Mouse (Mus musculus): ENCODE results near the gene Uba7. TPM values are rescaled to one million over a fixed set of nuclear protein-coding genes. Genes with fewer than 3 reads are reported as not detected.

Uba7 gene
- polyA plus RNA-seq (2015; fragmentation: Nextera tagmentation; extraction: Ambion mirVana): 5.6 and 23.0 TPM in 2 replicates

- Histone ChIP-seq H3K27ac (replicated peaks) (no peak within 1 kb of the TSS), H3K4me3 (replicated peaks) (no peak within 1 kb of the TSS), H3K36me3 (no peaks in the 10 kb centered on the region), H3K4me2 (no peak within 1 kb of the TSS; the same call in 1 of the 2 replicates), H3K4me1 (no peaks in the 10 kb centered on the region), H3K9ac (replicated peaks) (no peak within 1 kb of the TSS), H3K9me3 (replicated peaks) (no peaks in the 10 kb centered on the region), H3K27me3 (replicated peaks) (no peaks in the 10 kb centered on the region)
- 76% methylated on average over 12 of the region's 12 CpGs for WGBS
- ATAC-seq (ENCODE audit: low FRiP score): no peak
These were observed at the start of gene Uba7 for GRCm38 (mm10) chr9:107975399-107976386. TSS of gene Uba7 (plus strand) at chr9:107975505.

DNA sequence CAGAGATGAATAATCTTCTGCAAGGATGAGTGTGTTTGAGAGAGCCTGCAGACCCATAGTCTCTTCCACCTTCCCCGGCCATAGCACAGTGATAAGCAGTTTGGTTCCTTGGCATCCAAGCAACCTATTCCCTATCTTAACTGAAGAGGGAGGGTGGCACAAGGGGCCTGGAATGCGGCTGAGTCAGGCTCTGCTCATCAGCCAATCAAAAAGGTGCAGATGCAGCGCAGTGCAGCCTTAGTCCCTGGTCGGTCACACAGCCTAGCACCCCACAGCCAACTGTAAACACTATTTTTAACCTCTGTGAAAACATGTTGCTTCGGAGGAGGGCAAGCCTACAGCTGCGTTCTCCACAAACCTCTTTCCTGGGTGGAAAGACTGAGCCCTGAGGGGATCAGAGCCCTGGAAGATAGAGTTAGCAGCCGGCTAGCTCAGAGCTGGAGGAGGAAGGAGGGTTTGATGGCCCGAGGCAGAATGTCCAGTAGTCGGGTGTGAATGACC, 48.3 kb upstream of the Uba7 start:
- Histone ChIP-seq H3K4me1 (peaks cover 26% of the 10 kb centered on the region), H3K27ac (replicated peaks) (no peak overlapping the region), H3K36me3 (no peaks in the 10 kb centered on the region), H3K9ac (replicated peaks) (no peak overlapping the region), H3K27me3 (replicated peaks) (no peaks in the 10 kb centered on the region), H3K4me2 (no peak overlapping the region), H3K9me3 (replicated peaks) (no peaks in the 10 kb centered on the region), H3K4me3 (replicated peaks) (no peak overlapping the region)
- no peak for ATAC-seq (ENCODE audit: low FRiP score)
- WGBS: 61% methylated on average over 9 of the region's 9 CpGs

- H3K4me2 ChIP-seq: no peak overlapping the region
- H3K9me3 ChIP-seq (replicated peaks): no peaks in the 10 kb centered on the region
- no peak overlapping the region for H3K9ac ChIP-seq (replicated peaks)
- no peak overlapping the region for H3K4me3 ChIP-seq (replicated peaks)
- ATAC-seq (ENCODE audit: low FRiP score): no peak
- H3K27me3 ChIP-seq (replicated peaks): no peaks in the 10 kb centered on the region
- H3K27ac ChIP-seq (replicated peaks): no peak overlapping the region
- H3K4me1 ChIP-seq: peaks cover 30% of the 10 kb centered on the region
- H3K36me3 ChIP-seq: no peaks in the 10 kb centered on the region
- 85% methylated on average over 5 of the region's 5 CpGs for WGBS
These were observed 47.6 kb upstream of the Uba7 start for GRCm38 (mm10) chr9:107927749-107928148.

GRCm38 (mm10) chr9:107928169-107928568, 47.1 kb upstream of the Uba7 start, which contains the start of gene Actl11:
TSS of gene Actl11 (plus strand) at chr9:107928469.
- H3K9ac ChIP-seq (replicated peaks): no peak within 1 kb of the TSS
- no peak for ATAC-seq (ENCODE audit: low FRiP score)
- 84% methylated on average over 3 of the region's 3 CpGs for WGBS
- no peaks in the 10 kb centered on the region for H3K27me3 ChIP-seq (replicated peaks)
- H3K9me3 ChIP-seq (replicated peaks): no peaks in the 10 kb centered on the region
- no peak within 1 kb of the TSS for H3K27ac ChIP-seq (replicated peaks)
- no peak within 1 kb of the TSS for H3K4me3 ChIP-seq (replicated peaks)
- no peaks in the 10 kb centered on the region for H3K36me3 ChIP-seq
- no peak within 1 kb of the TSS for H3K4me2 ChIP-seq
- H3K4me1 ChIP-seq: peaks cover 30% of the 10 kb centered on the region

- H3K9ac ChIP-seq (replicated peaks): no peak overlapping the region
- H3K4me1 ChIP-seq: peaks cover 27% of the 10 kb centered on the region
- H3K27me3 ChIP-seq (replicated peaks): 0 out of 2 replicates have a peak, but pooled peaks cover 8% of the 10 kb centered on the region
- no peak overlapping the region for H3K4me2 ChIP-seq
- H3K27ac ChIP-seq (replicated peaks): no peak overlapping the region
- WGBS: 22% methylated on average over 4 of the region's 4 CpGs
- no peaks in the 10 kb centered on the region for H3K9me3 ChIP-seq (replicated peaks)
- no peak overlapping the region for H3K4me3 ChIP-seq (replicated peaks)
- H3K36me3 ChIP-seq: no peaks in the 10 kb centered on the region
- no peak for ATAC-seq (ENCODE audit: low FRiP score)
These were observed 43.1 kb upstream of the Uba7 start for GRCm38 (mm10) chr9:107932221-107932620.

- Histone ChIP-seq H3K4me3 (replicated peaks) (no peak overlapping the region), H3K27me3 (replicated peaks) (0 out of 2 replicates have a peak, but pooled peaks cover 8% of the 10 kb centered on the region), H3K36me3 (no peaks in the 10 kb centered on the region), H3K4me1 (peaks cover 35% of the 10 kb centered on the region), H3K27ac (replicated peaks) (no peak overlapping the region), H3K9ac (replicated peaks) (no peak overlapping the region), H3K4me2 (no peak overlapping the region), H3K9me3 (replicated peaks) (no peaks in the 10 kb centered on the region)
- WGBS: 80% methylated on average over 11 of the region's 11 CpGs
- ATAC-seq (ENCODE audit: low FRiP score): no peak
These were observed 41.2 kb upstream of the Uba7 start for GRCm38 (mm10) chr9:107934146-107934545.

DNA sequence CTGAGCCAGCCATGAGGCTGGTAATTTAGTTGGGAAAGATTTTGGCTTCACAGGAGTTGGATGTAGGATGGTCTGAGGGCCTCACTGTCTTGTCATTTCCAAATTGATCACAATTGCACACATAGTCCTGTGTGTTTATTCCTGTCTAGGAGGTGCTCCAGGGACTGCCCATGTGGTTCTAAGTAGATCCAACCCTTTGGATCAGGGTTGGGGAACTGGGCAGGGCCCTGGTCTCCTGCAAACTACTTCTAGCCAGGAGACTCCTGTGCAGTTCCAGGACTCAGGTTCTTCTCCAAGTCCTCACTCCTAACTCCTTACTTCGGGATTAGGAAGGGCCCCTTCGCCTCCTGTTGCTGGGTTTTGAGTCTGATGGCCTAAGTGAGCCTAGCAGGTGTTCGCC, 39.9 kb upstream of the Uba7 start, which contains the start of gene Camkv:
Gene Camkv, plus strand, starts transcription at position 301 of the 400 bp plus-strand sequence.
- Histone ChIP-seq H3K4me3 (replicated peaks) (peak within 1 kb of the TSS; percentile 60), H3K9ac (replicated peaks) (peak within 1 kb of the TSS; percentile 64), H3K27ac (replicated peaks) (no peak within 1 kb of the TSS), H3K27me3 (replicated peaks) (0 out of 2 replicates have a peak, but pooled peaks cover 8% of the 10 kb centered on the region), H3K4me1 (peaks cover 35% of the 10 kb centered on the region), H3K4me2 (peak within 1 kb of the TSS; percentile 96), H3K9me3 (replicated peaks) (no peaks in the 10 kb centered on the region), H3K36me3 (no peaks in the 10 kb centered on the region)
- WGBS: 14% methylated on average over 3 of the region's 3 CpGs
- no peak; the same call in 1 of the 2 replicates for ATAC-seq (ENCODE audit: low FRiP score)

GRCm38 (mm10) chr9:107935790-107936214, 39.5 kb upstream of the Uba7 start:
- Histone ChIP-seq H3K4me2 (peak overlapping the region; percentile 96), H3K27ac (replicated peaks) (no peak overlapping the region), H3K4me1 (peaks cover 35% of the 10 kb centered on the region), H3K36me3 (no peaks in the 10 kb centered on the region), H3K4me3 (replicated peaks) (peak overlapping the region; percentile 60), H3K9ac (replicated peaks) (peak overlapping the region; percentile 64), H3K9me3 (replicated peaks) (no peaks in the 10 kb centered on the region), H3K27me3 (replicated peaks) (0 out of 2 replicates have a peak, but pooled peaks cover 8% of the 10 kb centered on the region)
- WGBS: under 1% methylated on average over 40 of the region's 41 CpGs
- peak; percentile 42; the same call in 1 of the 2 replicates for ATAC-seq (ENCODE audit: low FRiP score)

DNA sequence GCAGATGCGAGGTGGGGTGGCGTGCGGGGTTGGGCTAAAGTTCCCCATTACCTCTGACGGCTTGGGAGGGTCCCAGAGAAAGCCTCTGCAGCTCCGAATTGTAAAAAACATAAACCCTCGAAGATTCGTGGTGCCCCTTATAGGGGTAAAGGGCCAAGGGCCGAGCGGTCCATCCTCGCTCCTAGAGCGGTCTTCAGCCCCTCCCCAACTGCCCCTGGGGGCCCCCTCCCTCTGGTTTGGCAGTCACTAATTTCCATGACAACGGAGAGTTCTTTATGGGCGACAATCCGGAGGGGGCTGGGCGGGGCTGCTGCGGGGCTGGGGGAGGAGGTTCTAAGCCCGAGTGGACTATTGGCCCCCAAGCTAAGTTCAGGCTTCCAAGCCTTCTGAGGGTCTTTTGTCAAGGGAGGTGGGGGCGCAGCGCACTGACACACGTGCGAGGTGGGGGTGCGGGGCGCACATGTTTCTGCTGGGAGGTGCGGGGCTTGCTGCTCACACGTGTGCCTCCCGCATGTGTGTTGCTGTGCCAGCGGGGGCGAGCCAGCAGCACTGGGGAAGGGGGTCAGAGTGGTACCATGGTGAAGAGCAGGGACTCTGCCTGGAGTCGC, 39.0 kb upstream of the Uba7 start:
- WGBS: 0% methylated on average over 29 of the region's 29 CpGs
- Histone ChIP-seq H3K36me3 (no peaks in the 10 kb centered on the region), H3K4me1 (peaks cover 35% of the 10 kb centered on the region), H3K4me3 (replicated peaks) (peak overlapping the region; percentile 60), H3K4me2 (peak overlapping the region; percentile 96), H3K9me3 (replicated peaks) (no peaks in the 10 kb centered on the region), H3K27me3 (replicated peaks) (0 out of 2 replicates have a peak, but pooled peaks cover 8% of the 10 kb centered on the region), H3K27ac (replicated peaks) (no peak overlapping the region), H3K9ac (replicated peaks) (peak overlapping the region; percentile 64)
- peak; percentile 58; the same call in 1 of the 2 replicates for ATAC-seq (ENCODE audit: low FRiP score)

- Histone ChIP-seq H3K27ac (replicated peaks) (no peak overlapping the region), H3K9ac (replicated peaks) (peak overlapping the region; percentile 64; the same call in 1 of the 2 replicates), H3K4me1 (peaks cover 34% of the 10 kb centered on the region), H3K4me3 (replicated peaks) (peak overlapping the region; percentile 60), H3K27me3 (replicated peaks) (0 out of 2 replicates have a peak, but pooled peaks cover 8% of the 10 kb centered on the region), H3K9me3 (replicated peaks) (no peaks in the 10 kb centered on the region), H3K4me2 (peak overlapping the region; percentile 96), H3K36me3 (no peaks in the 10 kb centered on the region)
- 3% methylated on average over 3 of the region's 3 CpGs for WGBS
- no peak for ATAC-seq (ENCODE audit: low FRiP score)
These were observed 38.5 kb upstream of the Uba7 start for GRCm38 (mm10) chr9:107936831-107937230.
